Mouse (Mus musculus): ENCODE measurements around the gene St3gal3.

Gene St3gal3

DNA sequence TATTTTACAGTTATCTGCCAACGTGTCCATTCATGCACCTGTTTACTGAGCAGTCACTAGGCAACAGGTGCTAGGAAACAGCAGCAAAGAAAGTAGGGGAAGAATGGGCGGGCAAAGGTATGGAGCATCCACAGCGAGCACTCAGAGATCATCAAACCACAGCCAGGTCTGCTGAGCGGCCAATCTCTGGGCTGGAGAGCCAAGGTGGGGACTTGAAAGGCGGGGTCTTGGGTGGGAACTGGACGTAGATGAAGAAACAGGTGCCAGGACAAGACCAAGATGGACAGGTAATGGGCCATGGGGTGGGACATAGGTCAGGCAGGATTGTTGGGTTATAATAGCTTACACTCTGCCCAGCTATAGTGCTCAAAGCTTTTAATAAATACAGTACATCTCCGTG, 109.3 kb downstream of the St3gal3 start:
- no peak for DNase-seq (ENCODE audit: low read depth in 2 of 2, low spot score in 2 of 2)

DNA sequence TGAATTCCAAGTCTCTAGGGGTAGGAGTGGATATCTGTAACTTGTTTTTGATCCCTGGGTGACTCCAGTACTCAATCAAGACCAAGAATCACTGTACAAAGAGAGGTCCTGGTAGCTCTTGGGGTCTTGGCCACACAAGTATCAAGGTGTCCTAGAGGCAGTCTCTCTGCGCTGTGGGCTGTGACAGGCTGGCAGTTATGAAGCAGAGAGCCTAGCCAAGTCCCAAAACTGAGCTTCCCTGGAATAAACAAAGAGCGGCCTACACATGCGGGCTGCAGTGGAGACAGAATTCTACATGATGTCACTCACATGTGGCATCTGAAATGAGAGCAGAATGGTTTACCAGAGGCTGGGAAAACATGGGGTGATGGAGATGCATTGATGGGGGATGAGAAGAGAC, 111.9 kb downstream of the St3gal3 start:
- DNase-seq (ENCODE audit: low read depth in 2 of 2, low spot score in 2 of 2) = no peak

DNA sequence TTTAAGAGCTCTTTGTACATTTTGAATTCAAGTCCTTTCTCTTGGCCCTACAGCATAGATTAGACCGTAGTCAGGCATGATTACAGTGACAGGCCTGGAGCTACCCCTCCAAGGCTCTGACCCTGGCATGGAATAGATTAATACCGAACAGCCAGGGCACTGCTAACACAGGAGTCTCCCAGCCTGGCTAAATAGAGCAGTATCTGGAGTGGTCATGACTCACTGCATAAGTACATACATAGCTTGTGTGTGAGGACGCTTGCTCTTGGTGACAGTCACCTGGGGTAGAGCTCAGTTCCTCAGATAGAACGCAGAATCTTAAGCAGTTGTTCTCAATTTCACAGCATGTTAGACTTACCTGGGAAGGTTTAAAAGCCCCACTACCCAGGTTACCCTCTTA, 112.3 kb downstream of the St3gal3 start:
- DNase-seq (ENCODE audit: low read depth in 2 of 2, low spot score in 2 of 2) = no peak

DNA sequence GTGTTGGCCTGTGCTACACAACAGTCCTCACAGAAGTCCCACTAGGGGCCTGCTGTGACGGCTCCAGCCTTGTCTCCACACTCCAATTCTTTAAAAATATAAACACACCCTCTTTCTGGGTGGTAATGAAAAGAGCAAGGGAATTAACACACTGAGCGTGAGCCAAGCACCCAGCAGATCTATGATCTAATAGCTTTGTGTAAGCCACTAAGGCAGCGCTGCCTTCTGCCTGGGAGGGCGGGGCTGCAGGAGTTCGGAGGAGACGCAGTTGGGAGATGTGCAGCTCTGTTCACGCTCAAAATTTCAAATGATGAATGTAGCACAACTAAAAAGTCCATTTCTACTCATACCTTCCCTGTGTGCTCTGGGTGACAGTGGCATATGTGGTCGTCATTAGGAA, 115.1 kb downstream of the St3gal3 start:
- no peak for DNase-seq (ENCODE audit: low read depth in 2 of 2, low spot score in 2 of 2)

DNA sequence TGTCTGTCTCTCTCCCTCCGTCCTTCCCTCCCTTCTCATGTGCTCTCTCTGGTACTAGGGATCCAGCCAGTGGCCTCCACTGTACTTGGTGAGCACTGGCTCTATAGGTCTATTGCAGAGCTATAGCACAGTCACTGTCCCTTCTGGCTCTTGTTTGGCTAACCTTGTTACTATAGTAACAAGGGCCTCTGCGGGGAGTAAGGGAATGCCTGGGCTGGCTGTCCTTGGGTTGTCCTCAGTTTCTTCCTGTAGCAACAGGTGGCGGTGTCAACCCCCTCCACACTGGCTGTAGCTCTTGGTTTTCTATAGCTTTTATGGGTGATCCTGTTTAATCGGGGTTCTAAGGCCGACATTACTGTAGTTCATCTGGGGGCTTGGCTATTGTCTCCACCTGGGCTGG, 115.5 kb downstream of the St3gal3 start:
- no peak for DNase-seq (ENCODE audit: low read depth in 2 of 2, low spot score in 2 of 2)

DNA sequence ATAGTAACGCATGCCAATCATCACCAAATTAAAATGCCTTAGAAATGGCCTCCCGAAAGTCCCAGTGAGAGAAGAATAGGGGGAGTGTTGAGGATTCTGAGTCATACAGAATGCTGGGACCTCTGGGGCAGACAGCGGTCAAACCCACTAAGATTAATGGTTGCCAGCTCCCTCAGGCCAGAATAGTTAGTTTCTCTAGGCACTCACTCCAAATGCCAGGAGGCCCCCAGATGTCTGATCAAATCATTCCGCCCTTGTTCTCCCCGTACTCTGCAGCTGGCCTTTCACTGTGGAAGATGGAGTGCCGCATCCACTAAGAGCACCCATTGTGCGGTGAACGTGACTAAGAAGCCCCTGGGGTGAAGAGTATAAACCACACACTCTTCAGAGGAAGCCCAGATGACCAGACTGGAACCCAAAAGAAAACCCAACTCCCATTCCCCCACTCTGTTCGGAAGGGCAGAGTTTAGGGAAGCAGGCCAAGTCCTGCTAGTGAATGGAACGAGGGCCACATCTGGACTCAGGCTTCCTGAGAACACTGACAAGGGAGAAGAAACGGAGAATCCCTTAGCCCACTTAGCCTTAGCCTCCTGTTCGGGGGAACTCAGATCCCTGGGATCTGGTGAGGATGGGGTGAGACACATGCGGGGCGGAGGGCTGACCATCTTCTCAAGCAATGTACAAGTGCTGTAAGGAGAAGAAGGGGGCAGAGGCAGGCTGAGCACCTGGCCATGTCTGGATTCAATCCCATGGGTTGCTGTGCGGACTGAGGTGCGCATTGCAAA, 117.5 kb downstream of the St3gal3 start:
- no peak for DNase-seq (ENCODE audit: low read depth in 2 of 2, low spot score in 2 of 2)

DNA sequence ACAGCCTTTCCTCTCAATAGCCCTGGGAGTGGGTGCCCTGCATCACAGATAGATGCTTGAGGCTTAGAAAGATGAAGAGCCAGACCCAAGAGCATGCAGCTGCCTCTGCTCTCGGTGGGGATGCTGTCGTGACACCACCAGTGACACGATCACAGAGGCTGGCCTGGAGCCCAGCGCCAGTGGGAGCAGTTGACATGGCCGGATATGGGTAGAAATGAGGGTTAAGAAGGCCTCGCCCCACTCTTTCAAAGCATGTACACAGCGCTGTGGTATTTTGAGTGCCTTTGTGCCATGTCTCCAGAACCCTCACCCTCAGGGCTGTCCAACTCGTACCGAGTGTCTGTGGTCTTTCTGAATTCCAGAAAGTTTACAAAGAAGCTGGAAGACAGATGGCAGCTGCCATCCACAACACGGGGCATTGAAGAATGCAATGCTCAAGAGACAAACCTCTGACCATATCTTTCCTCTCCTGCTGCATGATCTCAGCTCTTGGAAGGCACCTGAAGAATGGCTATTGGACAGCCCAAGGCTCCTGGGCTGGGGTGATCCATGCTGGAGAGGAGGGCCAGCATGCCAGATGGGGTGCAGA, 118.3 kb downstream of the St3gal3 start:
- DNase-seq (ENCODE audit: low read depth in 2 of 2, low spot score in 2 of 2) = no peak

DNA sequence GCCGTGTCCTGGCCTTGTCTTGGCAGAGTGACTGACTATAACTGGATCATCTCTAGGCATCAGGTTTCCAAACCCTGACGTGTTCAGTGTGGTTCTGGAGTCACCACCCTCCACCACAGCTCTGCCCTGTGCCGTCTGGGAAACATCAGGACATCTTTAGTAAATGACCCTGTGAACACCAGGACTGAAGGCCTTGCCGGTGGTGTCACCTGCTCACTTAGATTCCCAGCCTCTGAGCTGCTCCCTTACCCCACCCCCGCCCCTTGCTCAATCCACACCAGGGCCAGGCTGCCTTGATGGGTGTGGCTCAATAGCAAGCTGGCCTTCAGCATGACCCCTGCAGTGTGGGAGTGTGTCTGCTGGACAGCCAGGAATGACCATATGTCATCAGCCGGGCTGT, 119.1 kb downstream of the St3gal3 start:
- no peak for DNase-seq (ENCODE audit: low read depth in 2 of 2, low spot score in 2 of 2)

DNA sequence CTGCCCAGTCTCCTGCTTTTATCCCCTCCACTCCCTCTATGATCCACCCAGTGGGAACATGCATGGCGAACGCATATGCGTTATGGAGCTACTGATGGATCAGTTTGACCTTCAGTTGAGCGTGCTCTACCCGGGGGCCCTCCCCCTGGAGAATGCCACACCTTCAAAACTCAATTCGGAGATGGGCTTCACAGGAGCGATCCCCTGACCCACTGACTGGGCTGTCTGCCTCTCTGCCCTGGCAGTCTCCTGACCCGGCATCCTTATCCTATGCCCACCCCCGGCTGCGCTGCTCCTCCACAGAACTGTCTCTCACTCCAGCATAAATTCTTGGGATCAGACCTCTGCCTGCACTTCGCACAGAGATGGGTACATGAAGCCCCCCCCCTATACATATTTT, 119.6 kb downstream of the St3gal3 start:
- no peak for DNase-seq (ENCODE audit: low read depth in 2 of 2, low spot score in 2 of 2)

DNA sequence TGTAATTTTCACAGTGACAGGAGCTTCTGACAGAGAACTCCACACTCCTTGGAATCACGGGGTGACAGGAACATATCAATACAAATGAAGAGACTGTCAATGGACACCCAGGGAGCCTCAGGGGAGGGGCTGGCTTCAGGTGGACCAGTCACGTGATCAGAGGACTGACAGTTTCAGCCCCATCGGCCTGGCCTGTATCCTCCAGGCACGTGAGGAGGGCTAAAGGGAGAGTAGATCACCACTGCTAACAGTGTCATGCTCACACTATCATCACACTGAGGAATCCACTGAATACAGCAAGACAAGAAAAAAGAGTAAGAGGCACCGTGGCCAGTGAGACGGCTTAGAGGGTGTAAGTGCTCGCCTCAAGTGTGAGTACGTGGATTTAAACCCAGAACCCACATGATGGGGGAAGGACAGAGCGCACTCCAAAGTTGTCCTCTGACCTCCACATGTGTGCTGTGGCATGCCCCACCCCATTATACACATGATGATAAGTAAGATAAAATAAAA, 124.0 kb downstream of the St3gal3 start:
- DNase-seq (ENCODE audit: low read depth in 2 of 2, low spot score in 2 of 2) = no peak

DNA sequence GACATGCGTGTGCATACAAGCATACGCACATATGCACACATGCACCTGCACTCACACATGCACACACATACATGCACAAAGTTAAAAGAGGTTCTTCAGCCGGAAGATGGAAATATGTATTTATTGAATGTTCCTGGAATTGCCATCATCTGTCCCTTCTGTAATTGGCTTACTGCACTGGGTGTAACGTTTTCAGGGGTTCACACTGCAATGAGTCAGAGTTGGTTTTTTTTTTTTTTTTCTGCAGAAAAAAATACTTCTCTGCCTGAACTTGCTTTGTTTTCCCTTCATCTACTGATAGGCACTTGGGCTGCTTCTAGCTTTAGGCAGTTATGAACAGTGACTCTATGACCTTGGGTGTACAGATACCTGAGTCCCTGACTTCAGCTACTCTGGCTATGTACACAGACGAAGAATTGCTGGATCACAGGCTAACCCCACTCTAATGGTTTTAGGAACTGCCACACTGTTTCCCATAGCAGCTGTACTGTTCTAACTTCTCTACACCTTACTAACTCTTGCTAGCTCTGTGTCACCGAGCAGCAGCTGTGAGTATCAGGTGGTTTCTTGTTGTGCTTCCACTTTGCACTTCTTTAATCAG, 126.2 kb downstream of the St3gal3 start:
- DNase-seq (ENCODE audit: low read depth in 2 of 2, low spot score in 2 of 2) = no peak

DNA sequence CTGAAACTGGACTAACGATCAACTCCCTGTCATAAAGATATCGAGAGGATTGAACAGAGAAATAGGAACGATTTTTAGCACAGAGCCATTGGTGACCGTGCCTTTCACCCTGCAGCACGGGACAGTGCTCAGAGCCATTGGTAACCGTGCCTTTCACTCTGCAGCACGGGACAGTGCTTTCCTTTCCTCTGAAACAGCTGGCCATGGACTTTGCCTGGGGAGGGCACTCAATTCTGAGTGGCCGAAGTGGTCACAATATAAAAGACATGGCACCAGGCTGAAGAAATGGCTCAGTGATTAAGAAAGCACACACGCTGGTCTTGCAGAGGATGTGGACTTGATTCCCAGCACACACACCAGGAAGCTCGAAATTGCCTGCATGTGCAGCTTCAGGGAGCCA, 133.4 kb downstream of the St3gal3 start:
- DNase-seq (ENCODE audit: low read depth in 2 of 2, low spot score in 2 of 2) = no peak

DNA sequence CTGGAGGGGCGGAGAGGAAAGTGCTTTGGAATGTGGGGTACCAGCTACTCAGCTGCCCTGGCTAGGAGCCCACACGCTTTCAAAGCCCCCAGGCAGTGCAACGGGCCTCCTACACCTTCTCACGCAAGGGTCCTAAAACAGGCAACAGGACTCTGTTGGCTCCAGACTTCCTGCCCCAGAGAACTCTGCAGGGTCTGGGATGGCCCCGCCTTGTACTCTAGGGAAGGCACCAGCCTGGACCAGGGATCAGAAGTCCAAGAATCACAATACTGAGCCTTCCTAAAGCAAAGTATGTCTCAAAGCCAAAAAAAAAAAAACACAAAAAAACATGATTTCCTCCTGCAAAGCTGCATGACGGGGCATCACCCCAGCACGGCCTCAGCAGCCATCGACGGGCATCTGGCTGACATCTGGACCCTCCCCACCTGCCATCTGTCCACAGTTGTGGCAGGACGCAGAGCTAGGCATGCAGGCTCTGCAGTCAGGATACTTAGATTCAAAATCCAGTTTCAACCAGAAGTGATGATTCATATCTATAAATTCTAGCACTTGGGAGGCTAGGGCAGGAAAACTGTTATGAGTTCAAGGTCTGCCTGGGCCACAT, 134.0 kb downstream of the St3gal3 start:
- no peak for DNase-seq (ENCODE audit: low read depth in 2 of 2, low spot score in 2 of 2)

DNA sequence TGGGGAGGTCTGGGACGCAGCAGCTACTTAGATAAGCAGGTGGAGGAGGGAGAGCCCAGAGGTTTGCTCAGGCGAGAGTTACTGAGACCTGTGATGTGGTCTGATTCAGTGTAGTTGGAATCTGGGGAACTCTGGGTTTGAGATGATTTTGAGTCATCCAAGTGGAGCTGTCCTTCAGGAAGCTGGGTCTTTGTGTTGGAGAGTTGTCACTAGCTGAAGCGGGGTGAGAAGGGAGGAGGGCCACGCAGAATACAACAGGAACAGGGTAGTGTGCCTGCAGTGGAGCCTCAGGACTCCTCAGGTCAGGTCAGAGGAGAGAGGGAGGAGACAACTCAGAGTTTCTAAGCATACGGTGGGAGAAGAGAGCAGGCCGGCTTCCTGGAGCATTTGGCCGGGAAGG, 134.8 kb downstream of the St3gal3 start:
- no peak for DNase-seq (ENCODE audit: low read depth in 2 of 2, low spot score in 2 of 2)

DNA sequence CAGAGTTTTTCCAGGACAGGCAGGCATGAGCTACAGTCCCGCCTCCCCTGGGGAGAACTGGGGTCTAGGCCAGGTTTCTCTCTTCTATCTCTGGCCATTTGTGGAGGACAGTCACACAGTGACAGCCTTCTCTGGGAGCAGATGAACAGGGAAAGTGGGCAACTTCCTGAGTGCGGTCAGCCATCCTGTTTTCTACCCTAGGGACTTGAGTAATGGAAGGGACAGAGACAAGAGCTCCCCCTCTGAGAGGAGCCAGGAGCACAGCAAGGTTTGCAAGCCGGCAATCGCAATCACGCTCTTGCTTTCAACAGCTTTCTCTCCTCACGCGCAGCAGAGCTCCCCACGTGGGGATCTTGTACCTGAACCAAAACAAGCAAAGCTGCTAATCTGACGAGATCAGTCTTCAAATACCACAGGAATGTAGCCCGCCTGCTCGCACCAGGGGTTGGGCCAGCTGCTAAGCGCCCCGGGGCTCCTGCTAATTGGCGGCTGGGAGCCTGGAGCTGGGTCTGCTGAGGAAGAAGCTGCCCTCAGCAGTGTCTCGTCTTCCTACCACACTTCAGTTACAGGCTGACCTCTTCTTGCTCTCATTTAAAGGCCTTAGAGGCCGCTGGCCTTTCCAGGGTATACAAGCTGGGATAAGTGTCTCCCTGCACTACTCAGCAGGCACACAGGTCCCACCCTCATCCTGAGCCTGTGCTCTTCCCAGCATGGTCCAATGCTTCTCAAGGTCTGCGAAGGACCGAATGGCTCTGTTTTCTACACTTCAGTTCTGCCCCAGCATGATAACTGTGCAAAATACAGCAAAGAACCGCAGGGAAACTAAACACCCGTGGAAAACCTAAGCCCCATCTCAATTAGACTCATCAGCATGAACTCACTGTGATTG, 137.1 kb downstream of the St3gal3 start:
- no peak for DNase-seq (ENCODE audit: low read depth in 2 of 2, low spot score in 2 of 2)

DNA sequence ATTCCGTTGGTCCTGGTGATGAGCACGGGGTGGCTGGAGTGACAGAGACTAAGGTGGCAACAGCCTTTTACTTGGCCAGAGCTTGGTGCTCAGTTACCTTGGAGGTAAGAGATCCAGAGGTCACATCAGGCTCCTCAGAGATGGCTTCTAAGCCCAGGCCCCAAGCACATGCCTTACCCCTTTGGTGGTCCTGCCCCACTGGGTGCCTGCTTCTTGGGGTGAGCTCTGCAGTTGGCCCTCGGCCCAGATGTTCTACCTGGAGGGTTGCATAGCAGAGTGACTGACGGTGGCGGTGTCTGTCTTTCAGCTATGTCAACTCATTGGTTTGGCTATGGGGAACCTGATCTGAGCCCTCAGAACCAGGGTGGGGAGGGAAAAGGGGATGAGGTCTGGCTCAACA, 138.0 kb downstream of the St3gal3 start:
- DNase-seq (ENCODE audit: low read depth in 2 of 2, low spot score in 2 of 2) = no peak

DNA sequence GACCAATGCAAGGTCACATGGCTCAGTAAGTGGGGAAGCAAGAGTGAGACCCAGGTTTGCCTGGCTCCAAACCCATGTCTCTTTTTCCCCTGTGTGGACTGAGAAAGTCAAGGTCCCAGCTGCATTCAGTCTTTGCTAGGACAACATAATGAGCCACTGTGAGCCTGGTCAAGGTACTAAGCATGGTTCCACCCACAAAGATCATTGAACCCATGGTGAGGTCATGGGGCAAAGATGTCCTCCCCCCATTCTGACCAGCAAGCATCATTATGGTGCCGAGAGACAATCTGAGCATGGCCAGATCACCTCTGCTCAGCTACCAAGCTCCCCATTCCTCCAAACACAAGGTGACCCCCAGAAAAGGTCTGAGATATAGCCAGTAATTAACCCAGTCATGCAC, 139.3 kb downstream of the St3gal3 start:
- DNase-seq (ENCODE audit: low read depth in 2 of 2, low spot score in 2 of 2) = no peak

DNA sequence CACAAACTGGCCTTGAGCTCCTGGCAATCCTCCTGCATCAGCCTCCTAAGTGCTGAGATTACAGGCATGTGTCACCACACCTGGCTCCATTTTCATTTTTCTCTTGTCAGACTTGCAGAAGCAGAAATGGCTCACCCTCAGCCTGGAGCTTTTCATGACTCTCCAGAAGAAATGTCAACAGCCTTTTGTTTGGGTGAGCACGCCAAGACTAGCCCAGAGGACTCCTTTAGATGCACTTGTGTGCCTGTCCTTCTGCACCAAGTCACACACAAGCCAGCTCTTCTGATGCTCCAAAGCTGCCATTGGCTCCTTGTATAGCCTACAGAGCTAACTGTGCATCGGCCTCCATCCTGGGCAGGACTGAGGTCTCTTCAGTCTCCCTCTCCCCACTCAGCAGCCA, 141.3 kb downstream of the St3gal3 start:
- DNase-seq (ENCODE audit: low read depth in 2 of 2, low spot score in 2 of 2) = no peak

DNA sequence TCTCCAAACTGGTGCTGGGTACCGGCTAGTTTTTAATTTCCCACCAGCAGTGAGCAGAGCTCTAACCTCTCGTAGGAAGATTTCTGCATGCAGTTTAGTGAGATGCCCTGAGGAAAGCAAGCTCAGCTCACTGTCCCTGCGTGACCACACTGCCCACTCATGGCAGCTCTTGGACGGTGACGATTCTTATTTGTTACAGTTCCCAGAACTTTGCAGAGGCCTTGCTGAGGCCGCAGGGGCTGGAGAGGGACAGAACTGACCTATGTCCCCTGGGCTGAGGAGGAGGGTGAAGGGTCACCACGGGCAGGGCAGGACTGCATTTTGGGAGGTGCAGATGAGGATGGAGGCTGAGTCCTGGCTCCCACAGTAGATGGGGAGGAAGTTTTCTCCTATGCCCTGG, 141.8 kb downstream of the St3gal3 start:
- no peak for DNase-seq (ENCODE audit: low read depth in 2 of 2, low spot score in 2 of 2)

DNA sequence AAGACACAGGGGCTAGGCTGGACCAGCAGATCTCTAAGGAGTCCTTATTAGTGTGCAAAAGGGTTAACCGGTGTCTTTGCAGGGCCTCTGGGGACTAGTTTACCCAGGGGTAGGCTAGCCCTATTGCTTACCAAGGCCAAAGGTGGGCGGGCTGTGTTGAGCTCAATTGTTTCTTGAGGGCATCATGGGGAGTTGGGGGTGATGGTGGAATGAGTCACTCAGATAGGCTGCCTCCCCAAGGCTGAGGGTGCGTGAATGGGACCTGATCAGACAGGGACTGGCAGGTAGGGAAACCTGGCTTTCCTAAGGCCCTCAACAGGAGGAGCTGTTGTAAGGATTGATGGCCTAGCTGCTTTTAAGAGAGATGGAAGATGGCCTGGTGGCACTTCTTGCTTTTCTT, 142.7 kb downstream of the St3gal3 start:
- no peak for DNase-seq (ENCODE audit: low read depth in 2 of 2, low spot score in 2 of 2)

DNA sequence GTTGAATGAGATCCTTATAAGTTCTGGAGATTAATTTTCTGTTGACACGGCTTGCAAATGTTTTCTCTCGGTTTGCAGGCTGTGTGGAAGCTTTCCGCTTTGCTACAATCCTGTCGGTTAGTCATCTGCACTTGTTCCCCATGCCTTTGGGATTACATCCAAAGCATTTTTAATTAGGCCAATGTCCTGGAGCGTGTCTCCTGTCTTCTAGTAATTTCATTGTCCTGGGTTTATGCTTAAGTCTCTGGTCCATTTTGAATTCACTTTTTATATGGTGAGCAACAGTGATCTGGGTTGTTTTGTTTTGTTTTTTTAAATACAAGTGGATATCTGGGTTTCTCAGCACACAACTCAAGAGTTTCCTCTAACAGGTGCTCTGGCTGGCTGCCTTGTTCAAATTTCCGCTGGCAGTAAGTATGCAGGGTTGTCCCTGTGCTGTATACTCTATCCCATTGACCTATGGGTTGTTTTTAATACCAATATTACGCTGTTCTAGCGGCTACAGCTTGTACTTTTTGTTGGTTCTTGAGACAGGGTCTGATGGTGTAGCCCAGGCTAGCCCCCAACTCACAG, 143.6 kb downstream of the St3gal3 start:
- no peak for DNase-seq (ENCODE audit: low read depth in 2 of 2, low spot score in 2 of 2)

All from CD8-positive naive resting alpha-beta T cell, adult 2 months (primary cell).